Mouse (Mus musculus) lung, postnatal 10 days (tissue): ENCODE data around the gene Ank3.

Experiments
- DNase-seq: peaks from one replicate; pipeline ENCODE4 v3.0.0; 2021

Ank3 gene

GRCm38 (mm10) chr10:69542439-69542838 lies 143.9 kb downstream of the Ank3 start:
- DNase-seq = no peak

- DNase-seq = no peak
These were observed 145.5 kb downstream of the Ank3 start for GRCm38 (mm10) chr10:69543876-69544620.

- DNase-seq = no peak
These were observed 146.1 kb downstream of the Ank3 start for GRCm38 (mm10) chr10:69544653-69545052.

GRCm38 (mm10) chr10:69545936-69546335 lies 147.4 kb downstream of the Ank3 start:
- DNase-seq = no peak

- no peak for DNase-seq
These were observed 148.1 kb downstream of the Ank3 start for GRCm38 (mm10) chr10:69546643-69547042.

- DNase-seq = no peak
These were observed 150.2 kb downstream of the Ank3 start for GRCm38 (mm10) chr10:69548771-69549170.

- DNase-seq = no peak
These were observed 150.6 kb downstream of the Ank3 start for GRCm38 (mm10) chr10:69549221-69549620.

GRCm38 (mm10) chr10:69550824-69551223 lies 152.3 kb downstream of the Ank3 start:
- DNase-seq = no peak

- DNase-seq = no peak
These were observed 154.5 kb downstream of the Ank3 start for GRCm38 (mm10) chr10:69553091-69553490.

- DNase-seq = no peak
These were observed 157.0 kb downstream of the Ank3 start for GRCm38 (mm10) chr10:69555592-69555991.

- peak; percentile 40 for DNase-seq
These were observed 157.7 kb downstream of the Ank3 start for GRCm38 (mm10) chr10:69556278-69556677.

GRCm38 (mm10) chr10:69560237-69560636 lies 161.7 kb downstream of the Ank3 start:
- DNase-seq = no peak

GRCm38 (mm10) chr10:69562931-69563330 lies 164.4 kb downstream of the Ank3 start:
- DNase-seq = no peak

GRCm38 (mm10) chr10:69565052-69565451 lies 166.5 kb downstream of the Ank3 start:
- no peak for DNase-seq

- DNase-seq = no peak
These were observed 170.4 kb downstream of the Ank3 start for GRCm38 (mm10) chr10:69568976-69569375.

- no peak for DNase-seq
These were observed 171.2 kb downstream of the Ank3 start for GRCm38 (mm10) chr10:69569740-69570139.

- DNase-seq = peak; percentile 65
These were observed 172.1 kb downstream of the Ank3 start for GRCm38 (mm10) chr10:69570466-69571288.

GRCm38 (mm10) chr10:69571422-69571821 lies 172.8 kb downstream of the Ank3 start:
- DNase-seq = no peak

- no peak for DNase-seq
These were observed 173.4 kb downstream of the Ank3 start for GRCm38 (mm10) chr10:69571972-69572371.

GRCm38 (mm10) chr10:69573054-69573453 lies 174.5 kb downstream of the Ank3 start:
- no peak for DNase-seq

GRCm38 (mm10) chr10:69573746-69574145 lies 175.2 kb downstream of the Ank3 start:
- DNase-seq = no peak

GRCm38 (mm10) chr10:69574190-69574663 lies 175.7 kb downstream of the Ank3 start:
- DNase-seq = no peak

- DNase-seq = no peak
These were observed 176.3 kb downstream of the Ank3 start for GRCm38 (mm10) chr10:69574894-69575293.

GRCm38 (mm10) chr10:69575451-69575850 lies 176.9 kb downstream of the Ank3 start:
- no peak for DNase-seq
